Mouse (Mus musculus) spleen, postnatal 4 days (tissue): ENCODE results near the gene Cd34.
A peak's percentile ranks its signal among the peaks of the same experiment; 100 is the strongest.

Experiments used
- DNase-seq, 2 experiments: peaks; one replicate each; pipeline ENCODE4 v3.0.0; 2022; ENCODE audit warnings: low spot score in 2 of 2

Cd34 gene

DNA sequence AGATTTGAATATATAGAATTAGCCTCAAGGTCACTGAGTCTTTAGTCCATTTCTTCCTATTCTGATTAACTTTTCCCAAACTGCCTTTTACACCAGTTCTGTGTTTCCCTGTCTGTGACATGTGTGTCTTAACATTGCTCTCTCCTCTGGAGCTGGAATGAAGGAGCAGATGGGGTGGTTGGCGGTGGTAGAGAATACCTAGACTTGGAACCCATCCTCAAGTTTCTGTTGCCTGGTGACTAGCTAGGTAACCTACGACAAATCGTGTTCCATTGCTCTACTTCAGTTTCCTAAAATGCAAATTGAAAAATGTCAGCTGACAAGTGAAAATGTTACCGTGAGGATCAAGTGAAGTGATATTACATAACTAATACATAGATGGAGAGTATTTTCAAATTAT is 33.4 kb downstream of the Cd34 start:
- DNase-seq = no peak

GRCm38 (mm10) chr1:194976164-194976516 is 37.5 kb downstream of the Cd34 start:
- peak; percentile 85 to 95 for DNase-seq

DNA sequence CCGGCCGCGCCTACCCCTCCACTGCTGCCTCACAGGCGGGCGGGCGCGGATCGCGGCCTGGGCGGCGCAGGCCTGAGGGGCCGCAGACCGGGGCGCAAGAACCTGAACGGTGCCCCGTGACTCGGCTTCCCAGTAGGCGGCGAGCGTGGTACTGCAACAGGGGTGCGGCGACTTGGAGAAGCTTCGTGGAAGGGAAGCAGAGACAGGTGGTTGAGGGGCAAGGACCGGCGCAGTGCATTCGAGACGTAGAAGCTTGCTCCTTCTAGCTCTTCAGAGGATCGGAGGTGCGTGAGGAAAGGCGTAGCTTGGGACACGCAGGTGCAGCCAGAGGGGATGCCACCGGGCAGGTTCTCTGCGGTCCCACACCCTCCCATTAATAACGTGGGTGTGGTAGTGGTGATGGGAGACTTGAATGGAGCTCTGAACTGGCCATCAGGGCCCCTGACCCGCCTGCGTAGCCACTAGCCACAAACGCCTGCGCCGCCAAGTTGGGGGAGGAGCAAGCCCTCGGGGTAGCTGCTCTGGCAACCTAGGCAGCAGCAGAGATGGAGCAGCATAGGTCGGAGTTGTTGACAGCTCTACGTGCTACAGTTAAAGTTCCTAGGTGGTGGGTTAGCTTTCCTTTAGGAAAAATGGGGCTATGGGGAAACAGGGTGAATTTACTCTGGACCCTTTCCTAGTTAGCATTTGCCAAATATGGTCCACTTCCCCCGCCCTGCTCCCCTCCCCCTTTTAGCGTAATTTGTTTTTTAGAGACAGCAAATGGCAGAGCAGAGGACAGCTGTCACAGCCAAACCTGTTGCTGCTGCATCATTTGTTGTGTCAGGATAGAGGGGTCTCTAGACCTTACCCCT is 38.1 kb downstream of the Cd34 start:
- DNase-seq = peak; percentile 68 to 86

DNA sequence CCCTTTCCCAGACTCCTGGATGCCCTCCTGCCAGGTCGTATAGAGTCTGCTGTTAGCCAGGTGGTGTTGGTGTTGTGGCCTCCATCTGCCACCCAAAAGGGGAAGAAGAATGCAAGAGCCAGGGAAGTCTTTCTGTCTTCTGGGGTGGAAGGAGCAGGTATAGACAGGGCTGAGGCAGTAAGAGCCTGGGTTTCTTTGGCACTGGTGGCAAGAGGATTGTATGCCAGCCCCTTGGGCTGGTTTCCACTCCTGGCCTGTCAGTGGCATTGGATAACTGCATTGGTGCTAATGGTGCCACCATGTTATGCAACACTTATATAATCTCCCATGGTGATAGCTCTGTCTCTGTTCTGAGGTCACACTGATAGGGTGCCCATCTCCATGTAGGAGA is 38.7 kb downstream of the Cd34 start:
- DNase-seq = no peak

GRCm38 (mm10) chr1:194977946-194978720 is 39.5 kb downstream of the Cd34 start:
- no peak for DNase-seq

- DNase-seq = no peak
Measured at GRCm38 (mm10) chr1:194980826-194981435, 42.3 kb downstream of the Cd34 start.

DNA sequence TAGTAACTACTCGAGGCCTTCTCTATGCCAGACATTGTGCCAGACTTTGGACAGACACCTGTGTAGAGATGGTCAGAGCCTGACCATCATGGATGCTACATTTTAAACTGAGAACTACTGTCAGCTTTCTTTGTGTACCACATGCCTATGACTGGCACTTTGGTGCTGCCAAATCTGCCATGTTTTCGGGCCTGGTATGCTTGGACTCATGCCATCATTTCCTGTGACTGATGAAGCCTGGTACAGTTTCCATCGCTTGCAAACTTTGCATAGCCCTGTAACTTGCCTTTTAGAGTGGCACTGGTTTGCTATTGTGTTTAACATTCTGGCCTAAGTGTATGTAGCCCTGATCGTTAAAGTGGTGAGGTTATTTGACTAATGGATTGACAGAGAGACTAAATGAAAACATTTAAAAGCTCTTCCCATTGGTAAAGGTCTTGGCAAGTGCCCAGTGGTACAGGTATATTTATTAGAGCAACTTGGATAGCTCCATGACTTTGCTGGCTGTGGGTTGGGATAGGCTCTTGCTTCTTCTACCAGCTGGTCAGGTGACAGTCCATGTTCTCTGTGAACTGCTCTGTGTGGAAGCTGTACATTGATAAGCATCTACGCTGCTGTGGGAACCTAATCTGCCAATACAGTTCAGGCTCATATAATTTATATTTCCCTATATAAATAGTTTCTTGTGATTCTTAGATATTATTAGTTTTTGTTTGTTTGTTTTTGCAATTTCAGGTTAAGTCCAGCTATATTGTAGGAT is 44.5 kb downstream of the Cd34 start:
- no peak for DNase-seq

DNA sequence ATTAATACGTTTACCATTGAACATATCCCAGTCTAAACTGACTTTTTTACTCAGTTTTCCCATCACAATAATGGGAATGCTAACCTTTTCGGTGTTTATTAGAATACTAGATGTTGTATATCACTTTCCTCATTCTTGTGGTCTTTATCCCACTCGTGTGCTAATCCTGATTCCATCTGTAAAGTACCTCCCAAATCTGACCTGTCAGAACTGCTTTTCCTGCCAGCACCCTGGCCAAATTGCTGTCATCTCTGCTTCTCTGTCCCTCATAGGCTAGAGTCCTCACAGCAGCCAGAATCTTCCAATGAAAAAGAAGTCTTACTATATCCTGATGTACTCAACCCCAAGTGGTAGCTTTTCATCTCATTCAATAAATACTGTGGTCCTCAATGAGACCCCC is 46.3 kb downstream of the Cd34 start:
- no peak for DNase-seq

DNA sequence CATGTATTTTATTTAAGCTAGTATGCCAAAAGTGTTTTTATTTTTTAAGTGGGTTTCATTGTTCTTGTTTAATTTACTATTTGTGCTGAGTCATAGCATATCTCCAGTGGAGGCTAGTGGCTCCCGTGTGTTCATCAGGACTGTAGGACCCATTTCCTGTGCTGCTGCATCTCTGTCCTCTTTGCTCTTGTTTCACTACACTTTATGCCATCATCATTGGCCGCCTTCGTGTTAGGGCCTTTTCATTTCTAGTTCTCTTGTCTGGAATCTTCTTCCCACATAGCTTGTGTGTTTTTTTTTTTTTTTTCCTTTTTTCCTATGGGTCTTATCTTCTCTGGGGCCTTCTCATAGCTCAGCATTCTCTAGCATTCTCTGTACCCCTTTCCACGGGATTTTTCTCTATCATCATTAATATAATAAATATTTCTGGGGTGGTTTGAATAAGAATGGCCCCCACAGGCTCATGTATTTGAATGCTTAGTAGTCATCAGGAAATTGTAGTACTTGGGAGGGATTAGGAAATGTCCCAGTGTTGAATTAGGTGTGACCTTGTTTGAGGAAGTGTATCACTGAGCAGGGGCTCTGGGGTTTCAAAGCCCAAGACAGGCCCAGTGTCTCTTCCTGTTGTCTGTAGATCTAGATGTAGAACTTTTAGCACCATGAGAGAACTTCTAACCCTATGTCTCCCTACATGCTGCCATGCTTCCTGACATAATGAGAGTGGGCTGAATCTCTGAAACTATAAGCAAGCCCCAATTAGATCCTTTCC is 47.0 kb downstream of the Cd34 start:
- no peak for DNase-seq

GRCm38 (mm10) chr1:194989024-194989423 is 50.4 kb downstream of the Cd34 start:
- no peak for DNase-seq

DNA sequence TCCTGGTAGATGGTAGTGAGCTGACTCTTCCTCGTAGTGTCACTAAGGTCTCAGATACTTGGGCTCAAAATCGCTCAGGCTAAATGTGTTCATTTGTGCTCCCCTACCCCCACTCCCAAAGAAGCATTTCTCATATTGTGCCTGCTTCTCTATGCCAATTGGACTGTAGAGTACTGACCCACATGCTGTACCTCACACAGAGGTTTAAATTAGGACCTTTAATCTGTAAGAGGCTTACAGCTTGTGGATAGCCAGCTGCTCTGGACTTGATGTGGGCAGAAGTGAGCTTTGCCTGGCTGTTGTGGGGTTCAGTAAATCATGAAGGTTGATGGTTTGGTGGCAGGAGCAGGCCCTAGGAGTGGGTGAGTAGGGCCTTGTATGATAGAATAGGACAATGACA is 52.4 kb downstream of the Cd34 start:
- no peak for DNase-seq

- no peak for DNase-seq
Measured at GRCm38 (mm10) chr1:194991654-194992053, 53.0 kb downstream of the Cd34 start.

GRCm38 (mm10) chr1:194992589-194993317 is 54.1 kb downstream of the Cd34 start:
- no peak for DNase-seq

GRCm38 (mm10) chr1:194993409-194993988 is 54.9 kb downstream of the Cd34 start:
- DNase-seq = no peak

GRCm38 (mm10) chr1:194994262-194994661 is 55.6 kb downstream of the Cd34 start:
- DNase-seq = no peak

- no peak for DNase-seq
Measured at GRCm38 (mm10) chr1:194995196-194995595, 56.6 kb downstream of the Cd34 start.

DNA sequence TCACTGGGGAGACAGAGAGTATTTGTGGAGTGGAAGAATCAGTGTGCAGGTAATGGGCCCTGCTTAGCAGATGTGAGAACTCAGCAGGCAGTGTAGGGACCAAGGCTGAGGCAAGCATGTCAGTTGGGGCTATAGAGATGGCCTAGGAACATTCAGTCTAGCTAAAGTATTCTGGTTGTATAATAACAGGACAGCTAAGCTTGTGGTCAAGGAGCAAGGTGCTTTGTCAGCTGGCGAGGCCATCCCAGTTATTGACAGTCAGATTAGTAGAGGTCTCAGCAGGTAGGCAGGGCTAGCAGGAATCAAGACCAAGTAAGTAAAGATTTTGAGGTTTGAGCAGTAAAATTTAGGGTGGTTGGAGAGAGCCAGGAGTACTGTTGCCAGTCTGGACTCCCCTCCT is 59.8 kb downstream of the Cd34 start:
- no peak for DNase-seq

GRCm38 (mm10) chr1:195003328-195003727 is 64.7 kb downstream of the Cd34 start:
- no peak for DNase-seq

- DNase-seq = no peak
Measured at GRCm38 (mm10) chr1:195004194-195004593, 65.6 kb downstream of the Cd34 start.

DNA sequence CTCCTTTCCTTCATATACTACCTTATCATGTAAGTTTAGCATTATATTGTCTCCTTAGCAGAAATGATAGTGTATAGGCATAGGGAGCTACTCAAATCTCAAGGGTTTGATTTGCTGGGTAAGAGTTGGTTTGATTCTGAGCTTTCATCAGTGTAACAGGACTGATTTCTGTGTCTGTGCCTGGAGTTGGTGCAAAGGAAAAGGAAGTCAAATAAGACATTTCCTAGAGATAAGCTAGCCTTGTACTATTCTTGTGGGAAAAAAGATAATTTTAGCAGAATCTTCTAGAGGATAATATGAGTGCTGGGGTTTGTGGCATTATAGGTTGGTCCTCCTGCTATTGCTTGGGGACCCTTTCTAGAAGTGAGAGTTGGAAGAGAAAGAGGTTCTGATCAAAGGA is 67.6 kb downstream of the Cd34 start:
- DNase-seq = no peak
